Mouse (Mus musculus): ENCODE data around the gene Ceacam16. TPM values are rescaled to one million over a fixed set of nuclear protein-coding genes. Genes with fewer than 3 reads are reported as not detected.

Ceacam16 gene
- total and polyA plus RNA-seq, 3 experiments: 1.1 to 7.7 (median 3.2) TPM

DNA sequence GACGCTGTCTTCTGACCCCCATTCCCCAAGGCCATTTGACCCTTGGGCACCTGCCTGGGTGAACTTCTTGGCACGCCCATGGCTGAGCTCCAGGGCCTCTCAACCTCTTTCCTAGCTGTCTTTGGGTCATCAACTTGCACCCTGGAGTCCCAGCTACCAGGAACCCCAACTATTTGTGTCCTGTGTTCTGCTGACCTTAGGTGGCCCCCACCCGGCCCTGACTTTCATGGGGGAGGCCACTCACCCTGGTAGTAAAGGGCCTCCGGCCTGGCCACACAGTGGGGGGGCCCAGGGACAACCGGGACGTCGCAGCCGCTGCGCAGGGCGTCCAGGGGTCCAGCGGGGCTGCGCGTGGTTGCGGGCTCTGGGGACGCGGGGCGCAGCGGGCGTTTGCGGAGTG lies 38.9 kb downstream of the Ceacam16 start:
- Histone ChIP-seq H3K9me3 (replicated peaks; ENCODE audit: low read length) (peaks cover 5% of the 10 kb centered on the region), H3K79me2 (replicated peaks; ENCODE audit: control insufficient read depth, extremely low read depth, insufficient read depth, poor library complexity, severe bottlenecking) (peaks cover 34% of the 10 kb centered on the region), H3K9ac (ENCODE audit: insufficient read depth, low read depth) (peak overlapping the region; percentile 93), H3K4me2 (ENCODE audit: insufficient read depth, low read depth, poor library complexity, severe bottlenecking) (peak overlapping the region; percentile 77), H3K4me1 (ENCODE audit: control insufficient read depth in 1 of 2, insufficient read depth in 2 of 2) (peaks cover 30 to 59% of the 10 kb centered on the region in 2 experiments), H3K36me3 (replicated peaks in 1 of 2; ENCODE audit: control insufficient read depth in 1 of 2, insufficient read depth in 1 of 2, low read length in 1 of 2) (peaks cover 16 to 31% of the 10 kb centered on the region in 2 experiments), H3K27ac (ENCODE audit: insufficient read depth, low read depth) (peak overlapping the region; percentile 88), H3K4me3 (replicated peaks in 1 of 3; ENCODE audit: low read depth in 2 of 3, low read length in 2 of 3, poor library complexity in 1 of 3) (peak overlapping the region; percentile 72 to 92 (median 82)), H3K27me3 (replicated peaks) (no peaks in the 10 kb centered on the region)
- in situ Hi-C loops (cut with MboI; ENCODE audit: low pct_ligation_motif_present, low pct_unique_long_range_greater_than_20kb, low sequenced_read_pairs) (no loop called here), dilution Hi-C loops (cut with MboI; ENCODE audit: extremely low pct_ligation_motif_present, extremely low pct_unique_long_range_greater_than_20kb, low sequenced_read_pairs) (no loop called here)
- TF ChIP-seq IRF4 (IDR thresholded peaks at IDR 0.05; ENCODE audit: low read depth, low read length) (no peak), MXI1 (IDR thresholded peaks at IDR 0.05; ENCODE audit: low read depth, low read length) (no peak), MAX (IDR thresholded peaks at IDR 0.05; ENCODE audit: low read length) (no peak), ZMIZ1 (IDR thresholded peaks at IDR 0.05; ENCODE audit: low read depth, low read length) (no peak), MYC (IDR thresholded peaks at IDR 0.05; ENCODE audit: low read depth, low read length) (no peak), MEF2A (IDR thresholded peaks at IDR 0.05; ENCODE audit: borderline replicate concordance, low read depth, low read length) (no peak), NRF1 (IDR thresholded peaks at IDR 0.05; ENCODE audit: low read depth, low read length) (no peak; the same call in 1 of the 2 replicates), ZNF384 (IDR thresholded peaks at IDR 0.05; ENCODE audit: low read depth, low read length) (no peak), USF1 (IDR thresholded peaks at IDR 0.05; ENCODE audit: low read depth, low read length) (no peak), RCOR1 (conservative IDR thresholded peaks at IDR 0.05; ENCODE audit: low read depth, low read length) (no peak), PAX5 (IDR thresholded peaks at IDR 0.05; ENCODE audit: low read length) (no peak), JUN (IDR thresholded peaks at IDR 0.05; ENCODE audit: insufficient read depth, low read depth, low read length) (no peak), ETS1 (conservative IDR thresholded peaks at IDR 0.05; ENCODE audit: low read depth, low read length) (no peak), ZKSCAN1 (IDR thresholded peaks at IDR 0.05; ENCODE audit: borderline replicate concordance, low read depth, low read length) (no peak), POLR2AphosphoS2 (IDR thresholded peaks at IDR 0.05; ENCODE audit: low read depth, low read length) (no peak), UBTF (IDR thresholded peaks at IDR 0.05; ENCODE audit: low read depth, low read length) (no peak), TBP (conservative IDR thresholded peaks at IDR 0.05; ENCODE audit: low read depth, low read length) (no peak), JUND (conservative IDR thresholded peaks at IDR 0.05; ENCODE audit: low read depth, low read length) (no peak)
- DNase-seq (ENCODE audit: extremely low read depth): no peak

DNA sequence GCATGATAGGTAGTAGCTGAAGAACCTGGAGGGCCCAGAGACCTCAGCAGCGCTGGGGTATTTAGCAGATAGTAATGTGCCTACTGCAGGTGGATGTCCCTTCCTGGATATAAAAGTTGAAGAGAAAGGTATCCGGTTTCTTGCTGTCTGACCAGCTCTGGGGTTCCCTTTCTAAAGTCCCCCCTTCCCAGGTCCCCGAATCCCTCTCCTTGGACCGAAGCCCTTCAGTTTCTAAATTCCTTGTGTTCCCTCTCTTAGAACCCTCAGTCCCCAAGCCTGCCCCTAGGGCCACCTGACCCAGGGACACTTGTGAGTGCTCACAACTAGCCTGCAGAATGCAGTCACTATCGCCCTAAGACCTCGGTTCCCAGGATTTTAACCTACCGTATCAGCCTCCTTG lies 39.5 kb downstream of the Ceacam16 start:
- DNase-seq (ENCODE audit: extremely low read depth): no peak
- dilution Hi-C loops (cut with MboI; ENCODE audit: extremely low pct_ligation_motif_present, extremely low pct_unique_long_range_greater_than_20kb, low sequenced_read_pairs) (no loop called here), in situ Hi-C loops (cut with MboI; ENCODE audit: low pct_ligation_motif_present, low pct_unique_long_range_greater_than_20kb, low sequenced_read_pairs) (no loop called here)
- Histone ChIP-seq H3K27me3 (replicated peaks) (no peaks in the 10 kb centered on the region), H3K27ac (ENCODE audit: insufficient read depth, low read depth) (peak overlapping the region; percentile 88), H3K79me2 (replicated peaks; ENCODE audit: control insufficient read depth, extremely low read depth, insufficient read depth, poor library complexity, severe bottlenecking) (peaks cover 34% of the 10 kb centered on the region), H3K36me3 (replicated peaks in 1 of 2; ENCODE audit: control insufficient read depth in 1 of 2, insufficient read depth in 1 of 2, low read length in 1 of 2) (peaks cover 16 to 31% of the 10 kb centered on the region in 2 experiments), H3K4me3 (replicated peaks in 1 of 3; ENCODE audit: low read depth in 2 of 3, low read length in 2 of 3, poor library complexity in 1 of 3) (peak overlapping the region; percentile 72 to 92 (median 82)), H3K4me2 (ENCODE audit: insufficient read depth, low read depth, poor library complexity, severe bottlenecking) (peak overlapping the region; percentile 77), H3K9me3 (replicated peaks; ENCODE audit: low read length) (peaks cover 5% of the 10 kb centered on the region), H3K4me1 (ENCODE audit: control insufficient read depth in 1 of 2, insufficient read depth in 2 of 2) (peaks cover 30 to 57% of the 10 kb centered on the region in 2 experiments), H3K9ac (ENCODE audit: insufficient read depth, low read depth) (peak overlapping the region; percentile 93)
- no peak for TF ChIP-seq IRF4 (IDR thresholded peaks at IDR 0.05; ENCODE audit: low read depth, low read length)
- no peak for TF ChIP-seq TBP (conservative IDR thresholded peaks at IDR 0.05; ENCODE audit: low read depth, low read length)
- TF ChIP-seq POLR2A (IDR thresholded peaks at IDR 0.05; ENCODE audit: low read depth, low read length): no peak
- TF ChIP-seq POLR2AphosphoS2 (IDR thresholded peaks at IDR 0.05; ENCODE audit: low read depth, low read length): no peak
- no peak for TF ChIP-seq ZMIZ1 (IDR thresholded peaks at IDR 0.05; ENCODE audit: low read depth, low read length)
- no peak for TF ChIP-seq RAD21 (IDR thresholded peaks at IDR 0.05; ENCODE audit: low read depth, low read length)
- no peak for TF ChIP-seq ZNF384 (IDR thresholded peaks at IDR 0.05; ENCODE audit: low read depth, low read length)
- TF ChIP-seq NELFE (IDR thresholded peaks at IDR 0.05; ENCODE audit: low read depth, low read length): no peak
- TF ChIP-seq CTCF (conservative IDR thresholded peaks at IDR 0.05 in 1 of 2, IDR thresholded peaks at IDR 0.05 in 1 of 2; ENCODE audit: low read depth in 2 of 2, low read length in 2 of 2): no peak
- TF ChIP-seq KAT2A (IDR thresholded peaks at IDR 0.05; ENCODE audit: insufficient replicate concordance, low read length): no peak
- no peak for TF ChIP-seq MAFK (IDR thresholded peaks at IDR 0.05; ENCODE audit: insufficient replicate concordance, low read length)
- no peak for TF ChIP-seq MAZ (IDR thresholded peaks at IDR 0.05; ENCODE audit: low read depth, low read length)
- TF ChIP-seq RCOR1 (conservative IDR thresholded peaks at IDR 0.05; ENCODE audit: low read depth, low read length): no peak
- no peak for TF ChIP-seq MAX (IDR thresholded peaks at IDR 0.05; ENCODE audit: low read length)
- no peak for TF ChIP-seq CHD2 (IDR thresholded peaks at IDR 0.05; ENCODE audit: low read length)
- no peak for TF ChIP-seq SIN3A (IDR thresholded peaks at IDR 0.05; ENCODE audit: low read length)
- no peak for TF ChIP-seq ETS1 (conservative IDR thresholded peaks at IDR 0.05; ENCODE audit: low read depth, low read length)
